Mouse (Mus musculus) embryonic facial prominence, embryonic 15.5 days (tissue): ENCODE measurements around the gene Fign. TPM values are rescaled to one million over a fixed set of nuclear protein-coding genes. Genes with fewer than 3 reads are reported as not detected.

Experiments used
- ATAC-seq: fragments of 200-750 bp; cut with Nextera tagmentation; 2 replicates; pipeline ENCODE4 v1.8.0; 2017; ENCODE audit warnings: low read depth, moderate TSS enrichment; ENCODE audit not compliant: insufficient number of reproducible peaks, low FRiP score, low TSS enrichment
- H3K27ac ChIP-seq: fragments of 300-500 bp; sonication (generic); replicated peaks from 2 replicates; pipeline ENCODE4 v1.5.1; 2015; ENCODE audit warnings: mild to moderate bottlenecking, inconsistent platforms
- H3K27me3 ChIP-seq: fragments of 300-500 bp; sonication (generic); 2 replicates; pipeline ENCODE4 v1.6.1; 2015; ENCODE audit warnings: inconsistent platforms
- H3K36me3 ChIP-seq: fragments of 300-500 bp; sonication (generic); 2 replicates; pipeline ENCODE4 v1.6.1; 2015; ENCODE audit warnings: mild to moderate bottlenecking, inconsistent platforms
- H3K4me1 ChIP-seq: fragments of 300-500 bp; sonication (generic); 2 replicates; pipeline ENCODE4 v1.6.1; 2015; ENCODE audit warnings: inconsistent platforms
- H3K4me2 ChIP-seq: fragments of 300-500 bp; sonication (generic); replicated peaks from 2 replicates; pipeline ENCODE4 v1.6.1; 2015; ENCODE audit warnings: mild to moderate bottlenecking, inconsistent platforms
- H3K4me3 ChIP-seq: fragments of 300-500 bp; sonication (generic); replicated peaks from 2 replicates; pipeline ENCODE4 v1.5.1; 2015; ENCODE audit warnings: mild to moderate bottlenecking, inconsistent platforms
- H3K9ac ChIP-seq: fragments of 300-500 bp; sonication (generic); 2 replicates; pipeline ENCODE4 v1.6.1; 2015; ENCODE audit warnings: inconsistent platforms
- H3K9me3 ChIP-seq: fragments of 300-500 bp; sonication (generic); replicated peaks from 2 replicates; pipeline ENCODE4 v1.6.1; 2016; ENCODE audit warnings: inconsistent platforms
- WGBS: fragments of 180-500 bp; shearing (Covaris S2); methylation state at CpG from one replicate; pipeline ENCODE4 v1.1.7; 2015; 5-methylcytosine and 5-hydroxymethylcytosine counted together
- polyA plus RNA-seq: library from polyadenylated mRNA; unstranded; fragments of >200 nt; fragmentation: Nextera tagmentation; extraction: Ambion mirVana; gene quantifications from 2 replicates; pipeline ENCODE4 v1.2.1, GENCODE M21; 2015

Fign gene
- polyA plus RNA-seq, 1 experiment from 2014 or later, result 4.3 TPM

DNA sequence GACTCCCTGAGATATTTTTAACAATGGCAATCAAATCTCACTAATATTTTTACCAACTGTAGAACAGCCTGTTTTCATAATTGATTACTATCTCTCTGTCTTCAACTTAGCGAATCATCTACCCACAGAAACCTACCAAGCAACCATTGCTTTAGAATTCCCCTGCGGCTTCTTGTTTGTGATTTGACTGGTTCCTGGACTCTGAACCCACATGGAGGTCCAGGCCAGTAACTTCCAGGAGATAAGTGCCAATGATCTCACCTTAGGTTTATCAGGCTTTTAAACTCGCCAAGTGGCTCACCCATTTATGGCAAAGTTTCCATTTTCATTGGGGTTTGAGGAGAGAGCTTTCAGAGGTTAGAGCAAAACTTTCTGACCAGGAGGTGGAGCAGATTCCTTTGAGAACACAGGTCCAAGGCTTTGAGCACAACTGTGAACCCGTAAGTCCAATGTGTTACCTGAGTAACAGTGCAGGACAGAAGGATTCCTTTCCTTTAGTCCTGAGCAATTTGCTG lies 172.1 kb downstream of the Fign start:
- Histone ChIP-seq H3K4me1 (no peaks in the 10 kb centered on the region), H3K9ac (no peak overlapping the region), H3K27ac (no peak overlapping the region), H3K4me2 (no peak overlapping the region), H3K36me3 (no peaks in the 10 kb centered on the region), H3K9me3 (no peaks in the 10 kb centered on the region), H3K4me3 (no peak overlapping the region), H3K27me3 (no peaks in the 10 kb centered on the region)
- no peak for ATAC-seq
- 85% methylated on average over 4 of the region's 4 CpGs for WGBS
